Mouse (Mus musculus): ENCODE measurements around the gene Chmp6. TPM values are rescaled to one million over a fixed set of nuclear protein-coding genes. Genes with fewer than 3 reads are reported as not detected.
A peak's percentile ranks its signal among the peaks of the same experiment; 100 is the strongest.

The Chmp6 gene
- polyA plus RNA-seq, 1 experiment from 2014 or later: 94.3 TPM

DNA sequence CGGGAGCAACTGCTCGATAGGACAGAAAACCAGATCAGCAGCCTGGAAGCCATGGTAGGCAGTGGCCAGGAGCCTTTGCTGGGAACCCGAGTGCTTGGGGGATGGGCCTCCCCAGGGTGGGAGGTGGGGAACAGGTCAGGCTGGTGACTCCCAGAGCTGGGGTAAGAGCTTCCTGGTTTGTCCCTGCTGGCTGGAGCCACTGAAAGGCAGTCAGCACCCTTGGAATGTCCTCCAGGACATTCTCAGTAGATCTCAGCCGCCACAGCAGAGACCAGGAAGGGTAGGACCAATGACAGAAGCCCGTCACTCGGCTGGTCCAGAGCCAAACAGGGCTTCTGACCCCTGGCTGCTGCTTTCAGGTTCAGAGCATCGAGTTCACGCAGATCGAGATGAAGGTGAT is 2.4 kb downstream of the Chmp6 start:
- Histone ChIP-seq H3K9me3 (ENCODE audit: control insufficient read depth, low read length) (no peaks in the 10 kb centered on the region), H3K27me3 (replicated peaks; ENCODE audit: control insufficient read depth, insufficient read depth, low read length) (no peaks in the 10 kb centered on the region), H3K4me1 (ENCODE audit: control insufficient read depth, insufficient read depth, low read length) (peaks cover 34% of the 10 kb centered on the region), H3K9ac (ENCODE audit: low read depth, low read length) (peak overlapping the region; percentile 97), H3K36me3 (ENCODE audit: control insufficient read depth, insufficient read depth, low read length) (peaks cover 25% of the 10 kb centered on the region), H3K4me2 (ENCODE audit: low read depth, low read length) (peak overlapping the region; percentile 93), H3K4me3 (ENCODE audit: low read length) (peak overlapping the region; percentile 12; the same call in 1 of the 2 replicates), H3K27ac (ENCODE audit: low read length) (peak overlapping the region; percentile 90)
- WGBS: 76% methylated on average over 9 of the region's 9 CpGs
- peak; percentile 10; the same call in 1 of the 2 replicates for ATAC-seq

DNA sequence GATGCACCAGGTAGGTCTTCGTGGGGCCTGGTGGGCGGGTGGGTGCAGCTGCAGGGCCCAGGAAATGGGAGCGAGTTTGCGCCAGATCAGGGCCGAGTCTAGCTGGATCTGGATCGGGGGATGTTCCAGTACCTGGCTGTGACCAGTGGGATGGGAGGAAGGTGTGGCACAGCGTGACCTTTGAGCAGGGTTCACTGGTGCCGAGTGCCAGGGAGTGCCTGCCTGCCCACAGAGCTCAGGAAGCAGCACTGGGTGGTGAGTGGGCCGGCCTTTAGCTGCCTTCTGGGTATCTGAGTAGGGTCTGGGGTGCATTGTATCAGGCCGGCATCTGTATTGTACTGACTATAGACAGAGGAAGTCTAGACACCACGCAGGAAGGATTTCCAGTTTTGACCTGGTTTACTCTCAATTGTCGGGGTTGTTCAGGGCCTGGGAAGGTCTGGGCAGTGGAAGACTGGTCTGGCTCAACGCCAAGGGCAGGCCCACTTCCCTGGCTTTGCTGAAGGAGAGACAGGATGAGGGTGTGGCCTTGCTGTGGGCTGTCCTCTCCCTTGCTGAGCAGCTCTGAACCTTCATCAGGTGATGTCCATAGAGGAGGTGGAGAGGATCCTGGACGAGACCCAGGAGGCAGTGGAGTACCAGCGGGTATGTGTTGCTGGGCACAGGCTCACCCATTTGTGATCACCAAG is 3.0 kb downstream of the Chmp6 start:
- H3K27ac ChIP-seq (ENCODE audit: low read length): peak overlapping the region; percentile 90
- H3K9me3 ChIP-seq (ENCODE audit: control insufficient read depth, low read length): no peaks in the 10 kb centered on the region
- H3K36me3 ChIP-seq (ENCODE audit: control insufficient read depth, insufficient read depth, low read length): peaks cover 25% of the 10 kb centered on the region
- WGBS: 69% methylated on average over 15 of the region's 15 CpGs
- H3K27me3 ChIP-seq (replicated peaks; ENCODE audit: control insufficient read depth, insufficient read depth, low read length): no peaks in the 10 kb centered on the region
- ATAC-seq: peak; percentile 75
- H3K4me2 ChIP-seq (ENCODE audit: low read depth, low read length): peak overlapping the region; percentile 93
- H3K4me3 ChIP-seq (ENCODE audit: low read length): peak overlapping the region; percentile 12; the same call in 1 of the 2 replicates
- H3K9ac ChIP-seq (ENCODE audit: low read depth, low read length): peak overlapping the region; percentile 97
- H3K4me1 ChIP-seq (ENCODE audit: control insufficient read depth, insufficient read depth, low read length): peaks cover 34% of the 10 kb centered on the region

DNA sequence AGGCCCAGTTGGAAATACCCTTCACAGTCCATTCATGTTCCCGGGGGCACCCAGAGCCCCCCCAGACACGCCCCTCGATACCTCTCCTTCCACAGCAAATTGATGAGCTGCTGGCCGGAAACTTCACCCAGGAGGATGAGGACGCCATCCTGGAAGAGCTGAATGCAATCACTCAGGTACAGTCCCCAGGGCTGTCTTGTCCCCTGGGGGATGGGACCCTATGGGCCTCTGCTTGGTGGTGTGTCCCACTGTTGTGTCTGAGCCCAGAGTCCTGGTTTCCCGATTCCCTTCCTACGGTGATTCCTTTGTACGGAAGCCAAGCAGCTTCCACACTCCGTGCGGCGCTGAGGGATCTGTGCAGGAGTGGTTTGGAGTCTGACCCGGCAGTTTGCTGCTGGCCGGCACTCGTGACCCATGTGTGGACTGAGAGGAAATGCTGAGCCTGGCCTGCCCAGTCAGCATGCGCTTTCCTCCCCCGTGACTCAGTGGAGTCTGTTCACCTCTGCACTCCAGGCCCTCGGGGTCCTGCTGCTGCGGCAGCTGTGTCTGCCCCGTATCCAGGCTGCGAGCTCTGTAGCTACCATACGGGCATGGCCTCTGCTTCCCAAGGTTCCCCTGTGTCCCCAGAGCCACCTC is 3.7 kb downstream of the Chmp6 start:
- no peaks in the 10 kb centered on the region for H3K9me3 ChIP-seq (ENCODE audit: control insufficient read depth, low read length)
- no peak for ATAC-seq
- peak overlapping the region; percentile 90 for H3K27ac ChIP-seq (ENCODE audit: low read length)
- 91% methylated on average over 21 of the region's 21 CpGs for WGBS
- peaks cover 25% of the 10 kb centered on the region for H3K36me3 ChIP-seq (ENCODE audit: control insufficient read depth, insufficient read depth, low read length)
- no peaks in the 10 kb centered on the region for H3K27me3 ChIP-seq (replicated peaks; ENCODE audit: control insufficient read depth, insufficient read depth, low read length)
- no peak overlapping the region for H3K4me3 ChIP-seq (ENCODE audit: low read length)
- H3K4me2 ChIP-seq (ENCODE audit: low read depth, low read length): peak overlapping the region; percentile 93; the same call in 1 of the 2 replicates
- H3K4me1 ChIP-seq (ENCODE audit: control insufficient read depth, insufficient read depth, low read length): peaks cover 34% of the 10 kb centered on the region
- peak overlapping the region; percentile 97; the same call in 1 of the 2 replicates for H3K9ac ChIP-seq (ENCODE audit: low read depth, low read length)

DNA sequence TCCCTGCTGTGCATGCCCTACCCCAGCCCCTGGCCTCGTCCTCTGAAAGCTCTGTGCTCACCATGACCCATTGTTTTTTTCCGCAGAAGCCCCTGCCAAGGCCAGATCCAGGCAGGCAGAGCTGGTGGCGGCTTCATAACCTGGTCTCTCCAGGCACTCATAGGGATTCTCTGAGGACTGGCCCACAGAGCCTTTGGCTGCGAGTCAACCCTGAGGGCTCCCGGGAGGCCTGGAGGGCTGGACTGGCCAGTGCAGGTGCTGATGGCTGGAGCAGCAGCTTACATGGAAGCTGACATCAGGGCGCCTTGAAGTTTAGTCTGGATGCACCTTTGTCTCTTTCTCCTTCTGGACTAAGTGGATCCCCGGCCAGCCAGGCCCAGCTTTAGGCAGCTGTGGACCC is 5.3 kb downstream of the Chmp6 start:
- H3K27me3 ChIP-seq (replicated peaks; ENCODE audit: control insufficient read depth, insufficient read depth, low read length): no peaks in the 10 kb centered on the region
- no peak for ATAC-seq
- no peaks in the 10 kb centered on the region for H3K9me3 ChIP-seq (ENCODE audit: control insufficient read depth, low read length)
- 89% methylated on average over 7 of the region's 7 CpGs for WGBS
- H3K36me3 ChIP-seq (ENCODE audit: control insufficient read depth, insufficient read depth, low read length): peaks cover 25% of the 10 kb centered on the region
- H3K9ac ChIP-seq (ENCODE audit: low read depth, low read length): no peak overlapping the region
- H3K4me3 ChIP-seq (ENCODE audit: low read length): no peak overlapping the region
- H3K4me1 ChIP-seq (ENCODE audit: control insufficient read depth, insufficient read depth, low read length): peaks cover 25% of the 10 kb centered on the region
- H3K4me2 ChIP-seq (ENCODE audit: low read depth, low read length): no peak overlapping the region
- no peak overlapping the region for H3K27ac ChIP-seq (ENCODE audit: low read length)

DNA sequence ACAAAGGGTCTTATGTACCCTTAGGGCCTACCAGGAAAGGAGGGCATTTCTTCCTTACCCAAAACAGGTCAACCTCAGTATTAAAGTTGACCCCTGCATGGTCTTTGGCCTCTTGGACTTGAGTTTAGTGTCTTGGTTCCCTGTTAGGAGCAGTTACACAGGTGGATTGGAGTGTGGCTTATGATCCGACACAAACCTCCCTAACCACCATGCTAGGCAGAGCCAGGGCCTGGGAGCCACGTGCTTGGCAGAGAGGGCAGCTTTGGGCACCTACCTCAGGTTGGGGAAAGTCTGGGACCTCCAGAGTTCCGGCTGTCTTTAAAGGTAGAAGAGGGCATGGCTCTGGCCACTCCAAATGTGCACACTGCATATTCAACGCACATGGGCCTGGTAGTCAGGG is 6.2 kb downstream of the Chmp6 start:
- Histone ChIP-seq H3K27me3 (replicated peaks; ENCODE audit: control insufficient read depth, insufficient read depth, low read length) (no peaks in the 10 kb centered on the region), H3K9me3 (ENCODE audit: control insufficient read depth, low read length) (no peaks in the 10 kb centered on the region), H3K27ac (ENCODE audit: low read length) (no peak overlapping the region), H3K9ac (ENCODE audit: low read depth, low read length) (no peak overlapping the region), H3K4me1 (ENCODE audit: control insufficient read depth, insufficient read depth, low read length) (peaks cover 22% of the 10 kb centered on the region), H3K36me3 (ENCODE audit: control insufficient read depth, insufficient read depth, low read length) (peaks cover 25% of the 10 kb centered on the region), H3K4me3 (ENCODE audit: low read length) (no peak overlapping the region), H3K4me2 (ENCODE audit: low read depth, low read length) (no peak overlapping the region)
- 91% methylated on average over 4 of the region's 4 CpGs for WGBS
- no peak for ATAC-seq

DNA sequence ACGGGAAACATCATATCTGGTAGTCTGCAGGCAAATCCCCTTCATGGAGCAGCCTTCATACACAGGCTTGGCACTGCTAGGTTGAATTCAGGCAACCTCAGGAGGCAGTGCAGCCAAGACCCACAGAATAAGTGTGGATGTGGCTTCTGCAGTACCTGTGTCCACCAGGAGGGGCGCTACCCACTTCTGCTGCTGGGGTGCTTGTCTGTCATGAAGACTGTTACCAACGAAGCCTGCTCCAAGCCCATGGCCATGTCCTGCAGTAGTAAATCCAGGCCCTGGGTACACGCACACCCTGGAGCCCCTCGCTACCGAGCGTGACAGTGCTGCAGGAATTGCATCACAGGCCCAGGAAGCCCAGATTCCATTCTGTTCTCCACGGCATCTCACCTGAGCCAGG is 6.7 kb downstream of the Chmp6 start:
- Histone ChIP-seq H3K4me3 (ENCODE audit: low read length) (no peak overlapping the region), H3K27ac (ENCODE audit: low read length) (no peak overlapping the region), H3K36me3 (ENCODE audit: control insufficient read depth, insufficient read depth, low read length) (peaks cover 25% of the 10 kb centered on the region), H3K9ac (ENCODE audit: low read depth, low read length) (no peak overlapping the region), H3K9me3 (ENCODE audit: control insufficient read depth, low read length) (no peaks in the 10 kb centered on the region), H3K4me1 (ENCODE audit: control insufficient read depth, insufficient read depth, low read length) (peaks cover 18% of the 10 kb centered on the region), H3K4me2 (ENCODE audit: low read depth, low read length) (no peak overlapping the region), H3K27me3 (replicated peaks; ENCODE audit: control insufficient read depth, insufficient read depth, low read length) (no peaks in the 10 kb centered on the region)
- WGBS: 67% methylated on average over 8 of the region's 8 CpGs
- no peak for ATAC-seq

DNA sequence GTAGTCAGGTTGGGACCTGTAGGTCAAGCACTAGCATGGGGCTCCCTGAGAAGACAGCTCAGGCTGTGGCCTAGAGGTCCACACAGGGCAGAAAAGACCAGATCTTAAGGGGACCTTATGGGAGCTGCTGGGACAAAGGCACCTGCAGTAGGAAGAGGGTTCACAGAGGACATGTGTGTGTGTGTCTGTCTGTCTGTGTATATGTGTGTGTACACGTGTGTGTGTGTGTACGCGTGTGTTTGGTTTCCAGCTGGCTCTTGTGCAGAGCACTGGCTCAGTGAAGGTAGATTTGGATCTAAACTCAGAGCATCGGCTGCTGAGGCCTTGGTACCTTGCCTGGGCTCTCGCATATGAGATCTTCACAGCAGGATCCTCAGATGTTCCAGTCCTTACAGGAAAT is 7.4 kb downstream of the Chmp6 start:
- H3K4me1 ChIP-seq (ENCODE audit: control insufficient read depth, insufficient read depth, low read length): peaks cover 10% of the 10 kb centered on the region
- H3K9me3 ChIP-seq (ENCODE audit: control insufficient read depth, low read length): no peaks in the 10 kb centered on the region
- 94% methylated on average over 5 of the region's 5 CpGs for WGBS
- no peak overlapping the region for H3K4me3 ChIP-seq (ENCODE audit: low read length)
- H3K27me3 ChIP-seq (replicated peaks; ENCODE audit: control insufficient read depth, insufficient read depth, low read length): no peaks in the 10 kb centered on the region
- peaks cover 25% of the 10 kb centered on the region for H3K36me3 ChIP-seq (ENCODE audit: control insufficient read depth, insufficient read depth, low read length)
- no peak overlapping the region for H3K27ac ChIP-seq (ENCODE audit: low read length)
- ATAC-seq: no peak
- H3K9ac ChIP-seq (ENCODE audit: low read depth, low read length): no peak overlapping the region
- no peak overlapping the region for H3K4me2 ChIP-seq (ENCODE audit: low read depth, low read length)

DNA sequence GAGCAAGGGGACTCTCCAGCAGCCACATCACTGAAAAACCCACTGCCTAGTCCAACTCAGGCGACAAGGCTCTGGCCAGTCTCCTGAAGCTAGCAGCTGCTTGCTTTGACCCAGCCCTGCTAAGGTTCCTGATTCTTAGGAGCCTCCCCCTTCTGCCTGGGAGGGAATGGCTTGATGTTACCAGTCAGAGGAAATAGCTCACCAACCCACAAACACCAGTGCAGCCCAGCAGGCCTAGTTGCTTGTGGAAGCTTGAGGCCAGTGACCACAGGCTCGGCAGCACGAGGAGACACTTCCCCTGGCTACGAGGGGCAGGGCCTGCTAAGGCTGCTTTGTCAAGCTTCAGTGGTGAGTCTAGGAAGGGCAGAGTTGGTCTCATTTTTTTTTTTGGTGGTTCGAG is 11.9 kb downstream of the Chmp6 start:
- Histone ChIP-seq H3K36me3 (ENCODE audit: control insufficient read depth, insufficient read depth, low read length) (no peaks in the 10 kb centered on the region), H3K4me3 (ENCODE audit: low read length) (no peak overlapping the region), H3K9ac (ENCODE audit: low read depth, low read length) (no peak overlapping the region), H3K4me1 (ENCODE audit: control insufficient read depth, insufficient read depth, low read length) (0 out of 2 replicates have a peak, but pooled peaks cover 3% of the 10 kb centered on the region), H3K9me3 (ENCODE audit: control insufficient read depth, low read length) (no peaks in the 10 kb centered on the region), H3K27ac (ENCODE audit: low read length) (no peak overlapping the region), H3K4me2 (ENCODE audit: low read depth, low read length) (no peak overlapping the region), H3K27me3 (replicated peaks; ENCODE audit: control insufficient read depth, insufficient read depth, low read length) (no peaks in the 10 kb centered on the region)
- ATAC-seq: no peak
- WGBS: 72% methylated on average over 5 of the region's 5 CpGs

DNA sequence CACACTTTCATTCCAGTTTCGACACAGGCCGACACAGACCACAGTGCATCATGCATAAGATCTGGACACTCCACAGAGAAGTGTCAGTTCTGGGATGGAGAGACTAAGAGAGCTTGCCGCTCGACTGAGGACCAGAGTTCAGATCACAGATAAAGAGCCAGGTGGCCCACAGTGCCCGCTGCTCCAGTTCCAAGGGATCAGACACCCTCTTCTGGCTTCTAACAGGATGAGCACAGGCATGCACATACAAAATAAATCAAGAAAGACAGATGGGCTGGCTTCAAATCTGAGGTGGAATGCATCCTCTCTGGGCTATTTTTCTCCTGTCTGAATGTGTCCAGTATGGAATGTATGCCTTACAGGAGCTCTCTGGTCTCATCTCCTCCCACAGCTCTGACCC is 13.5 kb downstream of the Chmp6 start:
- no peak for ATAC-seq
- no peak overlapping the region for H3K4me3 ChIP-seq (ENCODE audit: low read length)
- H3K9ac ChIP-seq (ENCODE audit: low read depth, low read length): no peak overlapping the region
- WGBS: 58% methylated on average over 5 of the region's 5 CpGs
- H3K36me3 ChIP-seq (ENCODE audit: control insufficient read depth, insufficient read depth, low read length): no peaks in the 10 kb centered on the region
- no peaks in the 10 kb centered on the region for H3K27me3 ChIP-seq (replicated peaks; ENCODE audit: control insufficient read depth, insufficient read depth, low read length)
- 0 out of 2 replicates have a peak, but pooled peaks cover 3% of the 10 kb centered on the region for H3K4me1 ChIP-seq (ENCODE audit: control insufficient read depth, insufficient read depth, low read length)
- H3K9me3 ChIP-seq (ENCODE audit: control insufficient read depth, low read length): no peaks in the 10 kb centered on the region
- H3K4me2 ChIP-seq (ENCODE audit: low read depth, low read length): no peak overlapping the region
- no peak overlapping the region for H3K27ac ChIP-seq (ENCODE audit: low read length)
